Mouse (Mus musculus) megakaryocyte, embryonic 14.5 days (primary cell): ENCODE data around the gene C2cd2l.

Experiments
- FLI1 ChIP-seq: IDR thresholded peaks from 2 replicates; pipeline ENCODE4 v1.6.1; 2012; ENCODE audit warnings: low read length, inconsistent platforms, mixed read lengths
- GATA1 ChIP-seq: IDR thresholded peaks from 3 replicates; pipeline ENCODE4 v1.6.1; 2012; ENCODE audit warnings: mixed read lengths, low read length, inconsistent platforms, borderline replicate concordance

GRCm38 (mm10) chr9:44338574-44338973 lies 18.5 kb upstream of the C2cd2l start:
- no peak for TF ChIP-seq GATA1
- TF ChIP-seq FLI1, result no peak
